Mouse (Mus musculus) midbrain, postnatal 0 days (tissue): ENCODE data around the gene Cabp1. TPM values are rescaled to one million over a fixed set of nuclear protein-coding genes. Genes with fewer than 3 reads are reported as not detected.

Experiments
- ATAC-seq: fragments of 200-750 bp; cut with Nextera tagmentation; 2 replicates; pipeline ENCODE4 v1.8.0; 2017; ENCODE audit warnings: moderate number of reproducible peaks, mild to moderate bottlenecking, moderate TSS enrichment, moderate library complexity; ENCODE audit not compliant: low FRiP score
- DNase-seq: peaks from one replicate; pipeline ENCODE4 v3.0.0-alpha.2; 2015; ENCODE audit warnings: low spot score
- H3K27ac ChIP-seq: fragments of 300-500 bp; sonication (generic); 2 replicates; pipeline ENCODE4 v1.5.1; 2014; ENCODE audit warnings: low read depth, mild to moderate bottlenecking, low read length, mixed read lengths
- H3K27me3 ChIP-seq: fragments of 300-500 bp; sonication (generic); 2 replicates; pipeline ENCODE4 v1.6.1; 2014; ENCODE audit warnings: low read length, control low read depth, mixed read lengths; ENCODE audit not compliant: insufficient read depth
- H3K36me3 ChIP-seq: fragments of 300-500 bp; sonication (generic); 2 replicates; pipeline ENCODE4 v1.6.1; 2014; ENCODE audit warnings: low read length, control low read depth, mixed read lengths; ENCODE audit not compliant: insufficient read depth
- H3K4me1 ChIP-seq: fragments of 300-500 bp; sonication (generic); 2 replicates; pipeline ENCODE4 v1.6.1; 2014; ENCODE audit warnings: mild to moderate bottlenecking, control low read depth, antibody characterized with exemption, low read length, mixed read lengths; ENCODE audit not compliant: insufficient read depth
- H3K4me2 ChIP-seq: fragments of 300-500 bp; sonication (generic); 2 replicates; pipeline ENCODE4 v1.6.1; 2014; ENCODE audit warnings: low read depth, mild to moderate bottlenecking, low read length, mixed read lengths; ENCODE audit not compliant: poor library complexity, severe bottlenecking
- H3K4me3 ChIP-seq: fragments of 300-500 bp; sonication (generic); 2 replicates; pipeline ENCODE4 v1.5.1; 2014; ENCODE audit warnings: low read depth, mild to moderate bottlenecking, low read length, moderate library complexity
- H3K9ac ChIP-seq: fragments of 300-500 bp; sonication (generic); replicated peaks from 2 replicates; pipeline ENCODE4 v1.6.1; 2014; ENCODE audit warnings: mild to moderate bottlenecking, low read length, moderate library complexity, mixed read lengths; ENCODE audit not compliant: poor library complexity, severe bottlenecking
- H3K9me3 ChIP-seq: fragments of 300-500 bp; sonication (generic); 2 replicates; pipeline ENCODE4 v1.6.1; 2016; ENCODE audit warnings: low read length, control low read depth
- CTCF ChIP-seq: IDR thresholded peaks from 2 replicates; pipeline ENCODE4 v1.5.1; 2016; ENCODE audit warnings: antibody characterized with exemption, mild to moderate bottlenecking
- WGBS: fragments of 180-500 bp; shearing (Covaris S2); extraction: QIAGEN DNeasy Blood & Tissue Kit; methylation state at CpG from one replicate; pipeline ENCODE4 v1.1.7; 2014; 5-methylcytosine and 5-hydroxymethylcytosine counted together
- polyA plus RNA-seq: library from polyadenylated mRNA; unstranded; fragments of >200 nt; fragmentation: Nextera tagmentation; extraction: Ambion mirVana; gene quantifications from 2 replicates; pipeline ENCODE4 v1.2.1, GENCODE M21; 2015
- total RNA-seq: library from RNA; depleted of rRNA; stranded (reverse); fragments of >200 nt; gene quantifications from 2 replicates; pipeline ENCODE4 v1.2.3, GENCODE M21; 2014

Gene Cabp1
- total and polyA plus RNA-seq, 2 experiments from 2014 or later: 12.7 to 15.5 TPM

DNA sequence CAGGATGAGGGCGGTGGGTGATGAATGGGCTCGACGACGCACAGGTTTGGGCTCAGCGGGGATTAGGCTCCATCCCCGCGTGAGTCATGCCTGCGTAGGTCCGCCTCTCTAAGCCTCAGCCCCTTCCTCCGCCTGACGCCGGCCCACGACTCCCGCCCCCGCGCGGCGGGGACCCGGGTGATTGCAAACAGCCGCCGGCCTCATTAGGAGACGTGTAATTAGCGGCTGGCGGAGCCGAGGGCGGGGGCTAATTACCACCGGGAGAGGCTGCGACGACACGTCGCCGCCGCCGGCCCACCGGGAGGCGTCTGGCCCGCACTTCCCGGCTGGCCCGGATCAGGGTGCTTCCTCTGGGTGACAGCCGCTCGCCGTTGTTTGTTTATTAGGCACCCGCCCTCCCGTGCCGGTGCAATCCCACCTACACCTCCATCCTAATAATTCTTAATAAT, 41.2 kb upstream of the Cabp1 start:
- no peaks in the 10 kb centered on the region for H3K9me3 ChIP-seq
- TF ChIP-seq CTCF: no peak
- peak overlapping the region; percentile 78 for H3K4me2 ChIP-seq
- H3K9ac ChIP-seq: peak overlapping the region; percentile 66
- peaks cover 10% of the 10 kb centered on the region; the same call in 1 of the 2 replicates for H3K4me1 ChIP-seq
- H3K36me3 ChIP-seq: peaks cover 7% of the 10 kb centered on the region
- peak; percentile 44; the same call in 1 of the 2 replicates for ATAC-seq
- peak; percentile 70 for DNase-seq
- under 1% methylated on average over 38 of the region's 45 CpGs for WGBS
- H3K4me3 ChIP-seq: peak overlapping the region; percentile 52
- H3K27me3 ChIP-seq: peaks cover 3% of the 10 kb centered on the region; the same call in 1 of the 2 replicates
- peak overlapping the region; percentile 58 for H3K27ac ChIP-seq

DNA sequence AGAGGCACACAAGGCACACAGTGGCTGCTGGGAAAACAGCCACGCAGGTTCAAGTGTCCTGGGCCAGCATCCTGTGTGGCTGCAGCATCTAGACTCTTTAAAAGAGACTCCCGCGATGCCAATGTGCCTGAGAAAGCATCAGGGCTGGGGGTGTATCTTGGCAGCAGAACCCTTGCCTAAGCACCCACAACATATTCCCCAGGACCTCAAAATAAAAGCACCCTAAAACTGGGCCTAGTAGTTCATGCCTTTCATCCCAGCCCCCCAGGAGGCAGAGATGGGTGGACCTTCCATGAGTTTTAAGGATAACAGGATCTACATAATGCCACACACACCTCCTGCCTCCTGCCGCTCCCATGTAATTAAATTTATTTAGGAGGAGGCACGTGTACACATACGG, 40.3 kb upstream of the Cabp1 start:
- Histone ChIP-seq H3K4me2 (no peak overlapping the region), H3K9me3 (no peaks in the 10 kb centered on the region), H3K9ac (no peak overlapping the region), H3K4me3 (no peak overlapping the region), H3K36me3 (no peaks in the 10 kb centered on the region), H3K27me3 (peaks cover 3% of the 10 kb centered on the region; the same call in 1 of the 2 replicates), H3K4me1 (peaks cover 10% of the 10 kb centered on the region; the same call in 1 of the 2 replicates), H3K27ac (no peak overlapping the region)
- TF ChIP-seq CTCF: no peak
- WGBS: 59% methylated on average over 6 of the region's 6 CpGs
- no peak for ATAC-seq
- DNase-seq: no peak

DNA sequence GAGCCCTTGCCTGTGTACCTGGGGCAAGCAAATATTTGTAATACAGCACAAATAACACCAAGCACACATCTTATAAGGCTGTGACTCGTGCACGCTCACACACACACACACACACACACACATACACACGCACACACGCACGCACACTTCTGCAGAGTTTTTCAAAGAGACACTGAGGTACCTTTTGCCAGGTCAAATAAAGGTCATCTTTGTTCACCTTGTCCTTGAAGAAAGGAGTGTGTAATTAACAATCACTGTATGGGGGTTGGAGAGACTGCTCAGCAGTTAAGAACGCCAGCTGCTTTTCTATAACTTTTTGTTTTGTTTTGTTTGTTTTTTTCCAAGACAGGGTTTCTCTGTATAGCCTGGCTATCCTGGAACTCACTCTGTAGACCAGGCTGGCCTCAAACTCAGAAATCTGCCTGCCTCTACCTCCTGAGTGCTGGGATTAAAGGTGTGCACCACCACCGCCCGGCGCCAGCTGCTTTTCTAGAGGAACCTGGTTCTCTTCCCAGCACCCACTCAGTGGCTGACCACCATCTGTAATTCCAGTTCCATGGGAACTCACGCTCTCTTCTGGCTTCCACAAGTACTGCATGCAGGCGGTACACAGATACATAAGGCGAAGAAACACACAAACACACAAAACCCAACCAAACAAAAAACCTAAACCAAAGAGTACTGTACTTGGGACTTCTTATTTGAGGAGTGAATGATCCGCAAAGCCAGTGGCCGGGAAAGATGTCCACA, 39.0 kb upstream of the Cabp1 start:
- WGBS: 92% methylated on average over 14 of the region's 14 CpGs
- no peak; the same call in 1 of the 2 replicates for TF ChIP-seq CTCF
- H3K9me3 ChIP-seq: no peaks in the 10 kb centered on the region
- peaks cover 3% of the 10 kb centered on the region; the same call in 1 of the 2 replicates for H3K27me3 ChIP-seq
- H3K9ac ChIP-seq: no peak overlapping the region
- DNase-seq: no peak
- ATAC-seq: no peak
- no peaks in the 10 kb centered on the region for H3K36me3 ChIP-seq
- H3K4me2 ChIP-seq: no peak overlapping the region
- 0 out of 2 replicates have a peak, but pooled peaks cover 3% of the 10 kb centered on the region for H3K4me1 ChIP-seq
- H3K27ac ChIP-seq: no peak overlapping the region
- H3K4me3 ChIP-seq: no peak overlapping the region

DNA sequence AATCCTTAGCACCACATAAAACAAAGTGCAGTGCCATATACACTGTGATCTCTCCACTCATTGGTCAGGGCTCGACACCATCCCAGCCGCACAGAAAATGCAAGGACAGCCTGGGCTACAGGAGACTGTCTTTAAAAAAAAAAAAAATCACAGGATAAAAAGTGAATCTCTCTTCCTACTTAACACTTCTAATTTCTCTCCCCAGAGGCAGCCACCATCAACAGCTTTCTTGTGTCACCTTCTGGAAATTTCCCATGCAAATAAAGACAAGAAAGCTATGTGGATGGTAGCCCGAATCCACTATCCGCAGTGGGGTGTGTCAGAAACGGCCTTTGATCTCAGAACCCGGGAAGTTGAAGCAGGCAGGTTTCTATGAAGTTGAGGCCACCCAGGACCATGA, 38.3 kb upstream of the Cabp1 start:
- no peak for ATAC-seq
- H3K27me3 ChIP-seq: peaks cover 3% of the 10 kb centered on the region; the same call in 1 of the 2 replicates
- H3K36me3 ChIP-seq: no peaks in the 10 kb centered on the region
- H3K9ac ChIP-seq: no peak overlapping the region
- H3K27ac ChIP-seq: no peak overlapping the region
- 0 out of 2 replicates have a peak, but pooled peaks cover 3% of the 10 kb centered on the region for H3K4me1 ChIP-seq
- H3K9me3 ChIP-seq: no peaks in the 10 kb centered on the region
- H3K4me2 ChIP-seq: no peak overlapping the region
- no peak for TF ChIP-seq CTCF
- no peak for DNase-seq
- H3K4me3 ChIP-seq: no peak overlapping the region
- WGBS: 70% methylated on average over 6 of the region's 6 CpGs

DNA sequence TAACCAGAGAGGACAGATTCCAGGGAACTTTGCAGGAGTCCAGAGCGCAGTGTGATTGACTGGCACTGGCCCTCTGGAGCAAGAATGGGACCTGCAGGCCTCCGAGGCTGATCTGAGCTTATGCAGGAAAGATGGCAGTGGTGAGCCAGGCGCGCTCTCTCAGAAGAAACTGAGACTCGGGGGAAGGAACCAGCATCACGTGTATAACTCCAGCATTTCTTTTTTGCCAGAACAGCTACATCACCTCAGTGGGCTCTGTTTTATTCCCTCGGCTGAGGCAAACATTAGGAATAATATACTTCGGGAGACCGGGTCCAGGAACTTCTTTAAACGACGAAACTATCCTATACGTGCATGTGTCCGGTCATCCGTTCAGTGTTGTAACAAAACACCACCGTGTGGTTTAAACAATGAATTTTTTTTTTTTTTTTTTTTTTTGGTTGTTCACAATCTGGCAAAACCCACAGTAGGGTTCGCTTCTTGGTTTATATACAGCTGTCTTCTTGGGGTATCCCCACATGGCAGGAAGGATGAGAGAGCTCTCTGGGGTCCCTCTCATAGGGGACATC, 37.5 kb upstream of the Cabp1 start:
- H3K27me3 ChIP-seq: peaks cover 3% of the 10 kb centered on the region; the same call in 1 of the 2 replicates
- 27% methylated on average over 16 of the region's 16 CpGs for WGBS
- H3K9ac ChIP-seq: no peak overlapping the region
- H3K4me1 ChIP-seq: 0 out of 2 replicates have a peak, but pooled peaks cover 3% of the 10 kb centered on the region
- H3K4me2 ChIP-seq: no peak overlapping the region; the same call in 1 of the 2 replicates
- H3K9me3 ChIP-seq: no peaks in the 10 kb centered on the region
- no peaks in the 10 kb centered on the region for H3K36me3 ChIP-seq
- H3K4me3 ChIP-seq: no peak overlapping the region
- no peak for DNase-seq
- TF ChIP-seq CTCF: peak; percentile 32; the same call in 1 of the 2 replicates
- no peak for ATAC-seq
- H3K27ac ChIP-seq: no peak overlapping the region
